Mouse (Mus musculus) intestine, embryonic 16.5 days (tissue): Measurements from ENCODE around the gene Sorbs2. TPM values are rescaled to one million over a fixed set of nuclear protein-coding genes. Genes with fewer than 3 reads are reported as not detected.
A peak's percentile ranks its signal among the peaks of the same experiment; 100 is the strongest.

Experiments used
- ATAC-seq: fragments of 200-750 bp; cut with Nextera tagmentation; 2 replicates; pipeline ENCODE4 v1.8.0; 2017; ENCODE audit warnings: moderate TSS enrichment, moderate library complexity
- H3K27ac ChIP-seq: fragments of 300-500 bp; sonication (generic); 2 replicates; pipeline ENCODE4 v1.5.1; 2014; ENCODE audit warnings: mild to moderate bottlenecking, low read length
- H3K27me3 ChIP-seq: fragments of 300-500 bp; sonication (generic); replicated peaks from 2 replicates; pipeline ENCODE4 v1.6.1; 2014; ENCODE audit warnings: low read length, control low read depth, mixed read lengths; ENCODE audit not compliant: control insufficient read depth, insufficient read depth
- H3K36me3 ChIP-seq: fragments of 300-500 bp; sonication (generic); 2 replicates; pipeline ENCODE4 v1.6.1; 2014; ENCODE audit warnings: low read length, control low read depth; ENCODE audit not compliant: control insufficient read depth, insufficient read depth
- H3K4me1 ChIP-seq: fragments of 300-500 bp; sonication (generic); 2 replicates; pipeline ENCODE4 v1.6.1; 2014; ENCODE audit warnings: low read length, control low read depth, mixed read lengths; ENCODE audit not compliant: control insufficient read depth, insufficient read depth
- H3K4me2 ChIP-seq: fragments of 300-500 bp; sonication (generic); 2 replicates; pipeline ENCODE4 v1.6.1; 2014; ENCODE audit warnings: low read depth, low read length, control low read depth
- H3K4me3 ChIP-seq: fragments of 300-500 bp; sonication (generic); 2 replicates; pipeline ENCODE4 v1.5.1; 2014; ENCODE audit warnings: mild to moderate bottlenecking, low read length
- H3K9ac ChIP-seq: fragments of 300-500 bp; sonication (generic); 2 replicates; pipeline ENCODE4 v1.6.1; 2014; ENCODE audit warnings: low read depth, low read length
- H3K9me3 ChIP-seq: fragments of 300-500 bp; sonication (generic); 2 replicates; pipeline ENCODE4 v1.6.1; 2016; ENCODE audit warnings: low read length, control low read depth; ENCODE audit not compliant: control insufficient read depth
- WGBS: fragments of 180-500 bp; shearing (Covaris S2); extraction: QIAGEN DNeasy Blood & Tissue Kit; methylation state at CpG from one replicate; pipeline ENCODE4 v1.1.7; 2014; 5-methylcytosine and 5-hydroxymethylcytosine counted together
- polyA plus RNA-seq: library from polyadenylated mRNA; unstranded; fragments of >200 nt; fragmentation: Nextera tagmentation; extraction: Ambion mirVana; gene quantifications from 2 replicates; pipeline ENCODE4 v1.2.1, GENCODE M21; 2015

Sorbs2 gene
- polyA plus RNA-seq = 19.1 and 19.4 TPM in 2 replicates

DNA sequence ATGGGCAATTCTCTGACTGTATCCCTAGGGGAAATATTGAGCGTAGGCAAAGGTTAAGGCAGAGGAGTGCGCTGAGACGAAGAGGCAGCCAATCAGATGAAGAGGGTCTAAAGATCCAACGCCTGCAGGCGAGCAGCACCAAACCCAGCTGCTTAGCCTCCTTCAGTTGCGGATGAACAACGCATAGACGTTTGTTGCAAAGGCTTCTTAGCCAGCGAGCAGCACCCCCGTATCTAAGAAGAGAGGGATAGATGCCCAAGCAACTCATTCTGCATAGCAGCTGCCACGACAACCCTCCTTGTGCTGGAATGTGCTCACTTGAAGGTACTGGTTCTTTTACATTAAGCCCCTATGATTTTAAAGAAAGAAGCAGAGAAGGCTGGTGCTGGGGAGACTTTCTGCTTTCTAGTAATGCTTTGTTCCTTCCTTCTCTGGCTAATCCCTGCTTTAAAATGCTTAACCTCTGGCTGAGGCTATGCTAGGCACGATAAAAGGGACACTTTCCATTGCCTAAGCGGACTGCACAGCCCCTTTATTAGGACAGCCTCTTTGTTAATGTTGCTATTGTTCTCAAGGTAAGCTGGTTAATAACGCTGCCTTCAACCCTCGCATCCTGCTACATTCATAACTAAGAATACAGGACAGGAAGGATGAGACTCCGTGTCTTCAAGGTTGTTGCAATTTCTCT lies at the start of gene Sorbs2:
TSS of gene Sorbs2 (plus strand) at position 155 of the 688 bp plus-strand sequence.
- Histone ChIP-seq H3K9me3 (no peaks in the 10 kb centered on the region), H3K4me2 (no peak within 1 kb of the TSS), H3K27ac (no peak within 1 kb of the TSS), H3K4me1 (no peaks in the 10 kb centered on the region), H3K4me3 (0 out of 2 replicates have a peak within 1 kb of the TSS, but pooled peaks have one; percentile 2), H3K27me3 (no peaks in the 10 kb centered on the region), H3K9ac (no peak within 1 kb of the TSS), H3K36me3 (no peaks in the 10 kb centered on the region)
- ATAC-seq = no peak
- 23% methylated on average over 16 of the region's 16 CpGs for WGBS

DNA sequence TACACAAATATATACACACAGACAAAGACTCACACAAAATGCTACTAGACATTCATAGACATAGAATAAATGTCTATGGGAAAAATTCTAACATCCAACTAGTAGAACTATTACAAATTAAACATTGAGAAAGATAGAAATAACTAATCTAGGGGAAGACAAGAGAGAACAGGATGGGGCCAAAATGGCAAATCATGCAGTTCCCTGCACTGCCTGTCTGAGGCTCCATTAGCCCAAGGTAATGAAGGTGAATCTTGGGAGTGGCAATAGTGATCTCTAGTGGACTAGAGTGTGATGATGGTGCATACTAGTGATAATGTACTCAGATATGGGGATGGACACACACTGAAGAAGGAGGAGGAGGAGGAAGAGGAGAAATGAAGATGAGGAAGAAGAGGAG lies 49.7 kb upstream of the Sorbs2 start:
- H3K36me3 ChIP-seq = no peaks in the 10 kb centered on the region
- H3K4me2 ChIP-seq = no peak overlapping the region
- H3K4me1 ChIP-seq = no peaks in the 10 kb centered on the region
- no peak for ATAC-seq
- no peak overlapping the region for H3K9ac ChIP-seq
- no peak overlapping the region for H3K4me3 ChIP-seq
- H3K27me3 ChIP-seq = no peaks in the 10 kb centered on the region
- no peaks in the 10 kb centered on the region for H3K9me3 ChIP-seq
- H3K27ac ChIP-seq = no peak overlapping the region

DNA sequence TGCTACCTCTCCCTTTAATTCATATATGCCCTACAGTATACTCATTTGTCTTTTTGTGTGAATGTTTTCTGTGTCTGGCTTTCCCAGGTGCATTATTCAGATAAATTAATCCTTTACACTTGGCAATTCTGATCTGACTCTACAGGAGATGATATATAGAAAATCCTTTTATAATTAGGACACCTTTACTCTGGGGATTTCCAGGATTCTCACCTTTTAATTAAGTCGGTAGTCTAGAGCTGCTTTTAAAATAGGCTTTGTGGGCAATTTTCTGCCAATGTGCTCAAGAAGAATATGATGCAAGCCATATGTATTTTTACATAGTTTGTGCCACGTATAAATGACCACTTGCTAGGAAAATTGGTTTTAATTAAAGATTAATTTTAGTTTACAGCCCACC lies 38.6 kb upstream of the Sorbs2 start:
- Histone ChIP-seq H3K27me3 (no peaks in the 10 kb centered on the region), H3K27ac (no peak overlapping the region), H3K9me3 (no peaks in the 10 kb centered on the region), H3K4me3 (no peak overlapping the region), H3K4me1 (no peaks in the 10 kb centered on the region), H3K4me2 (no peak overlapping the region), H3K36me3 (no peaks in the 10 kb centered on the region), H3K9ac (no peak overlapping the region)
- WGBS = 82% methylated on average over 2 of the region's 2 CpGs
- no peak for ATAC-seq

DNA sequence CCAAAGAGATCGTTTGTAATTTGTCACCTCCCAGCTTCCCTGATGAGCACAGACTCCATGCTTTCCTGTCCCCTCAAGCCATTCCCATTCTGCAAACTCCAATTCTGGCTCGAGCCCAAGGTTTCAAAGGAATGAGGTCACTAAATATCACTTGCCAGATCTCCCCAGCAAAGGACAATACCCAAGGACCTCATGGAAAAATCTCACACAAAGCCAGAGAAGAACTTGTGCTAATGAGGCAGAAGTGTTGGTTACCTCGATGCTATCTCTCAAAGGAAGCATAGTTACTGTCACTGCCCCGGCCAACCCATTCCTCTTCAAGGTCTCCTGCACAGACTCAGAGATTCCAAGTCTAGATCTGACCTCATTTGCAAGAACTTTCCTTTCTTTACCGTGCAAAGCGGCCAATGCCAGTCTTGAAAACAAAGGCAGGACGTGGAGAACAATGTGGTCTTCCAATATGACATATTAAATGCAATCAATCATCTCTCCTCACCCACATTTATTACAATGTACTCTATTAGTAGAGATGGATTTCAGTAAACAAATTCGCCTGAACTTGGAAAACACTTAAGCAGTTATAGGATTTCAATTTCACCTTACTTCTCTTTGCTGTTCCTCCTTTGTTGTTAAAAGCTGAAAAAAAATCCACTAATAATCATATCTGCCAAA lies 37.9 kb upstream of the Sorbs2 start:
- H3K4me2 ChIP-seq = no peak overlapping the region
- H3K27ac ChIP-seq = no peak overlapping the region
- H3K4me1 ChIP-seq = no peaks in the 10 kb centered on the region
- no peak overlapping the region for H3K4me3 ChIP-seq
- H3K9ac ChIP-seq = no peak overlapping the region
- 73% methylated on average over 8 of the region's 8 CpGs for WGBS
- H3K36me3 ChIP-seq = no peaks in the 10 kb centered on the region
- no peaks in the 10 kb centered on the region for H3K27me3 ChIP-seq
- no peak for ATAC-seq
- 0 out of 2 replicates have a peak, but pooled peaks cover 2% of the 10 kb centered on the region for H3K9me3 ChIP-seq

DNA sequence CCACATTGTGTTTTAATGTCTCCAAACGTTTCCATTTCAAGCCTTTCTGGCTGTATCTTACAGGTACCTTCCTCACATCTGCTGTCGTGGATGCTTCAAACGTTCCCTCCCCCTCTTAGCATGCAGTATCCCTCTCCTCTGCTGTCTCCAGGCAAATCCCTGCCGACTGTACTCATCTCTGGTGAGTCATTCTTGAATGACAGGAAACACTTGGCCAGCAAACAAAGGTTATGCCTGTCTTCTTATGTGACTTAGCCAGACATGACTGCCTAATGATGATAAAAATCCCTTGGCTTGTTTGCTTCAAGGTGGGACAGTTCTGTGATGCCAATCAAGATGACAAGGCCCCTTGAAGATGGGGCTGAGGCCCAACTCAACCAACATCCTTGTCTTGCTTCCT lies 26.7 kb upstream of the Sorbs2 start:
- Histone ChIP-seq H3K27ac (no peak overlapping the region), H3K4me2 (no peak overlapping the region), H3K4me3 (no peak overlapping the region), H3K36me3 (no peaks in the 10 kb centered on the region), H3K27me3 (no peaks in the 10 kb centered on the region), H3K9me3 (no peaks in the 10 kb centered on the region), H3K9ac (no peak overlapping the region), H3K4me1 (no peaks in the 10 kb centered on the region)
- WGBS = 58% methylated on average over 4 of the region's 4 CpGs
- ATAC-seq = no peak

DNA sequence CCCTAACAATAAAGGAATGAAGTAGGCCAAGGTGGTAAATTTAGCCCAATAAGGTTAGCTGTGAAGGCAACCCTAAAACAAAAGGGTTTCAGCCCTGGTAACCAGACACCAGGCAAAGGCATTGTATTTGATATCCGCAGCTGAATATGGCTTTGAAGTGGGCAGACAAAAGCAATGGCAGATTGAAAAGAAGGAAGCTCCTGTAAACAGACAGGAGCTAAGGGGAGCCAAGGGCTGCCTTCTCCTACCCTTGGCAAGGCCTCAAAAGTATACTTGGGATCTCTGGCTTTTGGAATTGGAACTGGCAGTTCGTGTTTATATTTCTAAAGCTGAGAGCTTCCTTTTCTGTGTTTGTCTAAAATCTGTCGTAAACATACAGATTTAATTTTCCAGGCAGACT lies 21.3 kb upstream of the Sorbs2 start:
- WGBS = 60% methylated on average over 3 of the region's 3 CpGs
- no peak overlapping the region for H3K4me3 ChIP-seq
- no peaks in the 10 kb centered on the region for H3K9me3 ChIP-seq
- no peaks in the 10 kb centered on the region for H3K36me3 ChIP-seq
- H3K4me2 ChIP-seq = no peak overlapping the region
- H3K9ac ChIP-seq = no peak overlapping the region
- ATAC-seq = no peak
- no peaks in the 10 kb centered on the region for H3K27me3 ChIP-seq
- H3K4me1 ChIP-seq = no peaks in the 10 kb centered on the region
- H3K27ac ChIP-seq = no peak overlapping the region

DNA sequence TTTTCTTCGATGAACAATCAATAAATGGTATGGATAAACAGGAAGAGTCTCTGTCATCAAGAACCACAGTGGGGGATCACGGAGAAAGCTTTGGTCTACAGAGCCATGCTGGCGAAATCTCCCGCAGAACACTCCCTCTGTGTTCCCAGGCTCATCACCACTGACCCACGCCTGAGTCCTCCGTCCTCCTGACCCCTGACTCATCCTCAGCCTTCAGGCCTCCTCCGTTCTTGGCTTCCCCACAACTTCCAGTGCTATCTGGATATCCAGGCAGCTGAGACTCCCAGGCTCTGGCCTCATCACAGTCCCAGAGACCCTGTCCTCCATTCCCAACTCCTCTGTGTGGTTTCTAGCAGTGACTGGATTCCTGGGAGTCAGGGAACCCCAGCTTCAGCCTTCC lies 3.6 kb upstream of the Sorbs2 start:
- Histone ChIP-seq H3K9me3 (no peaks in the 10 kb centered on the region), H3K27ac (no peak overlapping the region), H3K4me2 (no peak overlapping the region), H3K9ac (no peak overlapping the region), H3K4me3 (no peak overlapping the region), H3K27me3 (no peaks in the 10 kb centered on the region), H3K36me3 (no peaks in the 10 kb centered on the region), H3K4me1 (no peaks in the 10 kb centered on the region)
- 0 out of 2 replicates have a peak, but pooled peaks have one; percentile 16 for ATAC-seq
- WGBS = 87% methylated on average over 7 of the region's 7 CpGs

DNA sequence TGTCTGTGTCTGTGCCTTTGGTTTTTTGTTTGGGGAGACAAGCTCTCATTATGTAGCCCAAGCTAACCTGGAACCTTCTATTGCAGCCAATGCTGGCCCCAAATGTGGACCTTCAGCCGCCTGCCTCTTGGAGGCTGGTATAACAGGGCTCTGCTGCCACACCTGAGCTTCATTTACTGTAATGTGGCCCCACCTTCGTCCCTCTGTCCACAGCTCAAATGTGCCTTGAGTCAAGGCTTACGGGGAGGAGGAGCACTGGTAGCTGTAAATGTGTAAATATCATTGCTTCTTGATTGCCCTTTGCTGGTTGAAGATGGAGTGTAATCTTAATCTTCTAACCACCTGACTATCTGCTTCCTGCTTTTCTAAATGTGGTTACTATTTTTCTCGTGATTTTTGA lies 1.2 kb upstream of the Sorbs2 start:
- Histone ChIP-seq H3K27me3 (no peaks in the 10 kb centered on the region), H3K4me1 (no peaks in the 10 kb centered on the region), H3K4me2 (no peak overlapping the region), H3K27ac (no peak overlapping the region), H3K9ac (no peak overlapping the region), H3K4me3 (no peak overlapping the region), H3K9me3 (no peaks in the 10 kb centered on the region), H3K36me3 (no peaks in the 10 kb centered on the region)
- WGBS = 61% methylated on average over 4 of the region's 4 CpGs
- peak; percentile 82 for ATAC-seq

DNA sequence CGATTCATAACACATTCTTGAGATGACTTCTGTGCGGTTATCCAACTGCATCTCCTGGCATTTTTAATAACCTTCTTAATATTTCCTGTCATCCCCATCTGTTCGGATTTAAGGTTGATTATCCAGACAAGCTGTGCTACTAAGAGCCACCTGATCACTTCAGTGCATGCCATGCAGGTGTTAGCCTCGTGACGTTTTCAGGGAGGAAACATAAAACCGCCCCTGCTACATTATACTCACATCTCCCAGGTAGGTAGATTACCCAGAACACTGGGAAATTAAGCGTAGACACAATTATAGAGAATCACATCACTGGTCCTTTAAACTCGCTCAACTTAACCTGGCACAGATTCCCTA lies 333 bp upstream of the Sorbs2 start:
- Histone ChIP-seq H3K4me3 (no peak overlapping the region), H3K4me1 (no peaks in the 10 kb centered on the region), H3K27me3 (no peaks in the 10 kb centered on the region), H3K27ac (no peak overlapping the region), H3K9ac (no peak overlapping the region), H3K4me2 (no peak overlapping the region), H3K36me3 (no peaks in the 10 kb centered on the region), H3K9me3 (no peaks in the 10 kb centered on the region)
- 60% methylated on average over 8 of the region's 8 CpGs for WGBS
- no peak for ATAC-seq
